Mouse (Mus musculus): ENCODE measurements around the gene Slc30a5.
"Not testable (repeated sequence)": the region's sequence is repeated elsewhere in the genome, so short reads cannot be mapped to it uniquely, and the experiment has no call there.

GRCm38 (mm10) chr13:100788057-100788456 is 45.2 kb downstream of the Slc30a5 start:
- TF ChIP-seq TBP (IDR thresholded peaks at IDR 0.05; ENCODE audit: low read depth, low read length); EP300 (IDR thresholded peaks at IDR 0.05; ENCODE audit: low read depth in 1 of 2, low read length in 2 of 2); POLR2AphosphoS5 (IDR thresholded peaks at IDR 0.05; ENCODE audit: borderline replicate concordance, low read depth, low read length); CTCF (IDR thresholded peaks at IDR 0.05 in 2 of 3, conservative IDR thresholded peaks at IDR 0.05 in 1 of 3; ENCODE audit: control insufficient read depth in 1 of 3, insufficient read depth in 1 of 3, low read depth in 2 of 3, low read length in 3 of 3, poor library complexity in 1 of 3, severe bottlenecking in 1 of 3): not testable (repeated sequence)
